Mouse (Mus musculus) ES-Bruce4 (cell line): ENCODE data around the gene Msi2.

Source experiments
- CTCF ChIP-seq: IDR thresholded peaks from one replicate; pipeline ENCODE4 v1.8.1; 2011; ENCODE audit warnings: low read depth, low read length
- EP300 ChIP-seq: IDR thresholded peaks from 2 replicates; pipeline ENCODE4 v1.6.1; 2011; ENCODE audit warnings: low read depth, low read length; ENCODE audit not compliant: insufficient read depth
- POLR2A ChIP-seq: IDR thresholded peaks from one replicate; pipeline ENCODE4 v1.8.1; 2011; ENCODE audit warnings: low read length; ENCODE audit not compliant: insufficient read depth

- TF ChIP-seq POLR2A (no peak), CTCF (no peak), EP300 (no peak)
Measured at GRCm38 (mm10) chr11:88608584-88608983, 109.7 kb downstream of the Msi2 start.
